Mouse (Mus musculus) stomach, postnatal 0 days (tissue): ENCODE measurements at regions not wholly inside any gene's neighbourhood (a gene's known extent, or its start where the extent isn't known, plus 50 kb on each side); places are given as distances from the start of the nearest gene placed in this dataset.

Experiments used
- ATAC-seq: fragments of 200-750 bp; cut with Nextera tagmentation; 2 replicates; pipeline ENCODE4 v1.8.0; 2017; ENCODE audit not compliant: low FRiP score, low TSS enrichment
- DNase-seq: peaks from one replicate; pipeline ENCODE4 v3.0.0-alpha.2; 2016; ENCODE audit warnings: low spot score
- H3K27ac ChIP-seq: fragments of 300-500 bp; sonication (generic); replicated peaks from 2 replicates; pipeline ENCODE4 v1.5.1; 2014; ENCODE audit warnings: mild to moderate bottlenecking, control low read depth
- H3K27me3 ChIP-seq: fragments of 300-500 bp; sonication (generic); 2 replicates; pipeline ENCODE4 v1.6.1; 2014; ENCODE audit warnings: low read length; ENCODE audit not compliant: control insufficient read depth, insufficient read depth
- H3K36me3 ChIP-seq: fragments of 300-500 bp; sonication (generic); 2 replicates; pipeline ENCODE4 v1.6.1; 2014; ENCODE audit warnings: low read length, mixed read lengths; ENCODE audit not compliant: control insufficient read depth, insufficient read depth
- H3K4me1 ChIP-seq: fragments of 300-500 bp; sonication (generic); replicated peaks from 2 replicates; pipeline ENCODE4 v1.6.1; 2014; ENCODE audit warnings: antibody characterized with exemption; ENCODE audit not compliant: control insufficient read depth, insufficient read depth
- H3K4me2 ChIP-seq: fragments of 300-500 bp; sonication (generic); replicated peaks from 2 replicates; pipeline ENCODE4 v1.6.1; 2014; ENCODE audit warnings: low read depth, mild to moderate bottlenecking, control low read depth, moderate library complexity
- H3K4me3 ChIP-seq: fragments of 300-500 bp; sonication (generic); 2 replicates; pipeline ENCODE4 v1.5.1; 2014; ENCODE audit warnings: low read depth, low read length, control low read depth
- H3K9ac ChIP-seq: fragments of 300-500 bp; sonication (generic); 2 replicates; pipeline ENCODE4 v1.6.1; 2014; ENCODE audit warnings: mild to moderate bottlenecking, low read length, control low read depth, mixed read lengths
- H3K9me3 ChIP-seq: fragments of 300-500 bp; sonication (generic); 2 replicates; pipeline ENCODE4 v1.6.1; 2016; ENCODE audit warnings: low read length; ENCODE audit not compliant: control insufficient read depth
- CTCF ChIP-seq: IDR thresholded peaks from 2 replicates; pipeline ENCODE4 v1.5.1; 2016; ENCODE audit warnings: antibody characterized with exemption, low read depth, mild to moderate bottlenecking, moderate library complexity
- EP300 ChIP-seq: optimal IDR thresholded peaks from 2 replicates; pipeline ENCODE3; 2016; ENCODE audit warnings: antibody characterized with exemption
- WGBS: fragments of 180-500 bp; shearing (Covaris S2); extraction: QIAGEN DNeasy Blood & Tissue Kit; methylation state at CpG from one replicate; pipeline ENCODE4 v1.1.7; 2014; 5-methylcytosine and 5-hydroxymethylcytosine counted together

GRCm38 (mm10) chr2:133181216-133181615, 235.5 kb upstream of the Fermt1 start:
- no peaks in the 10 kb centered on the region for H3K9me3 ChIP-seq
- H3K4me1 ChIP-seq: no peaks in the 10 kb centered on the region
- H3K27ac ChIP-seq: no peak overlapping the region
- H3K36me3 ChIP-seq: no peaks in the 10 kb centered on the region
- no peak for ATAC-seq
- DNase-seq: no peak
- H3K4me2 ChIP-seq: no peak overlapping the region
- H3K4me3 ChIP-seq: no peak overlapping the region
- no peak for TF ChIP-seq EP300
- no peak for TF ChIP-seq CTCF
- WGBS: 98% methylated on average over 1 of the region's 1 CpGs
- H3K9ac ChIP-seq: no peak overlapping the region
- H3K27me3 ChIP-seq: no peaks in the 10 kb centered on the region

- H3K36me3 ChIP-seq: no peaks in the 10 kb centered on the region
These were observed 237.2 kb upstream of the Fermt1 start for GRCm38 (mm10) chr2:133182920-133183319.

GRCm38 (mm10) chr2:133204295-133204866, 258.7 kb upstream of the Fermt1 start:
- H3K27ac ChIP-seq: no peak overlapping the region
- TF ChIP-seq CTCF (no peak), EP300 (no peak)
- H3K36me3 ChIP-seq: no peaks in the 10 kb centered on the region
- WGBS: 41% methylated on average over 5 of the region's 5 CpGs
- DNase-seq (no peak), ATAC-seq (no peak)
- no peaks in the 10 kb centered on the region for H3K9me3 ChIP-seq
- no peak overlapping the region for H3K9ac ChIP-seq
- H3K4me1 ChIP-seq: no peaks in the 10 kb centered on the region
- no peaks in the 10 kb centered on the region for H3K27me3 ChIP-seq
- H3K4me3 ChIP-seq: no peak overlapping the region
- no peak overlapping the region for H3K4me2 ChIP-seq

More at GRCm38 (mm10) chr2:133182920-133183319, 237.2 kb upstream of the Fermt1 start:
- Histone ChIP-seq H3K4me2 (no peak overlapping the region), H3K27me3 (no peaks in the 10 kb centered on the region), H3K27ac (no peak overlapping the region), H3K9me3 (no peaks in the 10 kb centered on the region), H3K4me3 (no peak overlapping the region), H3K4me1 (no peaks in the 10 kb centered on the region), H3K9ac (no peak overlapping the region)
- ATAC-seq (no peak), DNase-seq (no peak)
- TF ChIP-seq CTCF (no peak), EP300 (no peak)
- 60% methylated on average over 4 of the region's 4 CpGs for WGBS

- no peak for TF ChIP-seq CTCF
- no peak for TF ChIP-seq EP300
- WGBS: 32% methylated on average over 4 of the region's 4 CpGs
- ATAC-seq: no peak
These were observed 262.8 kb upstream of the Fermt1 start for GRCm38 (mm10) chr2:133208498-133208897.

GRCm38 (mm10) chr2:133221762-133222556, 276.3 kb upstream of the Fermt1 start:
- H3K27me3 ChIP-seq: no peaks in the 10 kb centered on the region
- no peak overlapping the region for H3K4me2 ChIP-seq
- no peaks in the 10 kb centered on the region for H3K9me3 ChIP-seq
- WGBS: 38% methylated on average over 4 of the region's 4 CpGs
- no peaks in the 10 kb centered on the region for H3K36me3 ChIP-seq
- ATAC-seq (peak; percentile 73; the same call in 1 of the 2 replicates), DNase-seq (no peak)
- H3K4me3 ChIP-seq: no peak overlapping the region
- TF ChIP-seq CTCF: no peak
- no peak for TF ChIP-seq EP300
- H3K4me1 ChIP-seq: no peaks in the 10 kb centered on the region
- H3K9ac ChIP-seq: no peak overlapping the region
- no peak overlapping the region for H3K27ac ChIP-seq

More at GRCm38 (mm10) chr2:133208498-133208897, 262.8 kb upstream of the Fermt1 start:
- no peak for DNase-seq
- H3K36me3 ChIP-seq: no peaks in the 10 kb centered on the region
- no peaks in the 10 kb centered on the region for H3K9me3 ChIP-seq
- H3K9ac ChIP-seq: no peak overlapping the region
- H3K4me3 ChIP-seq: no peak overlapping the region
- no peaks in the 10 kb centered on the region for H3K4me1 ChIP-seq
- H3K27ac ChIP-seq: no peak overlapping the region
- no peak overlapping the region for H3K4me2 ChIP-seq
- no peaks in the 10 kb centered on the region for H3K27me3 ChIP-seq
